Mouse (Mus musculus) stomach, embryonic 15.5 days (tissue): ENCODE data around the gene Ap3d1. TPM values are rescaled to one million over a fixed set of nuclear protein-coding genes. Genes with fewer than 3 reads are reported as not detected.

Experiments
- ATAC-seq: fragments of 200-750 bp; cut with Nextera tagmentation; 2 replicates; pipeline ENCODE4 v1.8.0; 2017; ENCODE audit warnings: low read depth, moderate number of reproducible peaks, moderate TSS enrichment; ENCODE audit not compliant: insufficient read depth, low FRiP score
- H3K27ac ChIP-seq: fragments of 300-500 bp; sonication (generic); 2 replicates; pipeline ENCODE4 v1.5.1; 2015; ENCODE audit warnings: mild to moderate bottlenecking, inconsistent platforms
- H3K27me3 ChIP-seq: fragments of 300-500 bp; sonication (generic); replicated peaks from 2 replicates; pipeline ENCODE4 v1.6.1; 2015; ENCODE audit warnings: inconsistent platforms
- H3K36me3 ChIP-seq: fragments of 300-500 bp; sonication (generic); 2 replicates; pipeline ENCODE4 v1.6.1; 2015; ENCODE audit warnings: inconsistent platforms
- H3K4me1 ChIP-seq: fragments of 300-500 bp; sonication (generic); 2 replicates; pipeline ENCODE4 v1.6.1; 2015; ENCODE audit warnings: inconsistent platforms
- H3K4me2 ChIP-seq: fragments of 300-500 bp; sonication (generic); 2 replicates; pipeline ENCODE4 v1.6.1; 2015; ENCODE audit warnings: mild to moderate bottlenecking, inconsistent platforms
- H3K4me3 ChIP-seq: fragments of 300-500 bp; sonication (generic); replicated peaks from 2 replicates; pipeline ENCODE4 v1.5.1; 2015; ENCODE audit warnings: inconsistent platforms
- H3K9ac ChIP-seq: fragments of 300-500 bp; sonication (generic); 2 replicates; pipeline ENCODE4 v1.6.1; 2015; ENCODE audit warnings: inconsistent platforms
- H3K9me3 ChIP-seq: fragments of 300-500 bp; sonication (generic); 2 replicates; pipeline ENCODE4 v1.6.1; 2016; ENCODE audit warnings: inconsistent platforms
- WGBS: fragments of 180-500 bp; shearing (Covaris S2); methylation state at CpG from one replicate; pipeline ENCODE4 v1.1.7; 2015; 5-methylcytosine and 5-hydroxymethylcytosine counted together
- polyA plus RNA-seq: library from polyadenylated mRNA; unstranded; fragments of >200 nt; fragmentation: Nextera tagmentation; extraction: Ambion mirVana; gene quantifications from 2 replicates; pipeline ENCODE4 v1.2.1, GENCODE M21; 2015

Ap3d1 gene
- polyA plus RNA-seq, 1 experiment from 2014 or later = 76.1 TPM

- ATAC-seq = no peak
- peaks cover 59% of the 10 kb centered on the region for H3K36me3 ChIP-seq
Measured at GRCm38 (mm10) chr10:80774981-80775380, 32.9 kb upstream of the Ap3d1 start.

GRCm38 (mm10) chr10:80774549-80774948 lies 32.5 kb upstream of the Ap3d1 start:
- no peak overlapping the region for H3K9ac ChIP-seq
- H3K27ac ChIP-seq = peak overlapping the region; percentile 54
- WGBS = 45% methylated on average over 2 of the region's 2 CpGs

More at GRCm38 (mm10) chr10:80774981-80775380, 32.9 kb upstream of the Ap3d1 start:
- H3K27me3 ChIP-seq = no peaks in the 10 kb centered on the region
- H3K27ac ChIP-seq = peak overlapping the region; percentile 54
- no peaks in the 10 kb centered on the region for H3K9me3 ChIP-seq
- no peak overlapping the region for H3K4me2 ChIP-seq
- WGBS = 92% methylated on average over 4 of the region's 4 CpGs
- no peak overlapping the region for H3K9ac ChIP-seq
- H3K4me3 ChIP-seq = no peak overlapping the region
- peaks cover 6% of the 10 kb centered on the region; the same call in 1 of the 2 replicates for H3K4me1 ChIP-seq

GRCm38 (mm10) chr10:80773816-80774215 lies 31.8 kb upstream of the Ap3d1 start:
- H3K4me2 ChIP-seq = no peak overlapping the region
- no peaks in the 10 kb centered on the region for H3K27me3 ChIP-seq
- H3K4me3 ChIP-seq = no peak overlapping the region
- peaks cover 6% of the 10 kb centered on the region; the same call in 1 of the 2 replicates for H3K4me1 ChIP-seq
- H3K9ac ChIP-seq = no peak overlapping the region
- H3K36me3 ChIP-seq = peaks cover 66% of the 10 kb centered on the region
- no peaks in the 10 kb centered on the region for H3K9me3 ChIP-seq
- WGBS = 78% methylated on average over 5 of the region's 5 CpGs
- H3K27ac ChIP-seq = peak overlapping the region; percentile 54
- ATAC-seq = no peak

More at GRCm38 (mm10) chr10:80774549-80774948, 32.5 kb upstream of the Ap3d1 start:
- no peaks in the 10 kb centered on the region for H3K27me3 ChIP-seq
- H3K36me3 ChIP-seq = peaks cover 63% of the 10 kb centered on the region
- no peak overlapping the region for H3K4me3 ChIP-seq
- ATAC-seq = peak; percentile 75
- H3K4me1 ChIP-seq = peaks cover 6% of the 10 kb centered on the region; the same call in 1 of the 2 replicates
- no peaks in the 10 kb centered on the region for H3K9me3 ChIP-seq
- H3K4me2 ChIP-seq = no peak overlapping the region

DNA sequence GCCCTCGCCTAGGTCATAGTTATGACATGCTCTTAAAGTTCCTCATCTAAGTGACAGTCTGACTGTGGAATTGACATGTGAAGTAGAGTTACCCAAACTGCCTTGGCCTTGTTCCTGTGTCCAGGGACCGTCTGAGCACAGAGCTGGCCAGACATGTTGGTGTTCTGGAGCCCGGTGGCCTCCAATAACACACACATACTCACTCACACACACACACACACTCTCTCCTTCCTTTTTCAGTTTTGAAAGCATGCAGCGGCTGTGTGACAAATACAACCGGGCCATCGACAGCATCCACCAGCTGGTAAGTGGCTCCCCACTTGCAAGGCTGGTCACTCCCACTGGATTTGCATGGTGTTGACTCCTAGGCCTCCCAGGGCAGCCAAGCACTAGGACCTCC lies 26.3 kb upstream of the Ap3d1 start:
- WGBS = 86% methylated on average over 6 of the region's 6 CpGs
- Histone ChIP-seq H3K9ac (no peak overlapping the region), H3K36me3 (peaks cover 53% of the 10 kb centered on the region), H3K9me3 (no peaks in the 10 kb centered on the region), H3K4me3 (no peak overlapping the region), H3K27ac (no peak overlapping the region), H3K27me3 (no peaks in the 10 kb centered on the region), H3K4me2 (no peak overlapping the region), H3K4me1 (no peaks in the 10 kb centered on the region; the same call in 1 of the 2 replicates)
- ATAC-seq = no peak

- Histone ChIP-seq H3K27me3 (no peaks in the 10 kb centered on the region), H3K9ac (no peak overlapping the region), H3K36me3 (peaks cover 34% of the 10 kb centered on the region), H3K4me3 (no peak overlapping the region), H3K27ac (peak overlapping the region; percentile 44; the same call in 1 of the 2 replicates), H3K4me1 (peaks cover 5% of the 10 kb centered on the region; the same call in 1 of the 2 replicates), H3K4me2 (no peak overlapping the region), H3K9me3 (no peaks in the 10 kb centered on the region)
- peak; percentile 53 for ATAC-seq
- WGBS = 51% methylated on average over 10 of the region's 10 CpGs
Measured at GRCm38 (mm10) chr10:80766161-80766815, 24.2 kb upstream of the Ap3d1 start.

DNA sequence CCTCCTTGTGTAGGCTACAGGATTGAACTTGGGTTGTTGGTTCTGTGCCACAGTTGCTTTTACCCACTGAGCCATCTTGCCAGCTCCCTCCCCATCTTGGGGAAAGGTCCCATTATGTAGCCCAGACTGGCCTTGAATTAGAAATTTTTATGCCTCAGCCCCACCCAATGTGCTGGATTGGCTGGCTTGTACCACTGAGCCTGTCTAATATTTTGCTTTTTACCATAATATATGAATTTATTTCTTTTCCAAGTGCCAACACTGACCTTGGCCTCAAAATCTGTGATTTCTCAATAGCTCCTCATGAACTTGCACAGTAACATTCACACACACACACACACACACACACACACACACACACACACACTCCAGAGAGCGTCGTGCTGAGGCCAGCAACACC lies 23.7 kb upstream of the Ap3d1 start:
- Histone ChIP-seq H3K4me1 (peaks cover 5% of the 10 kb centered on the region; the same call in 1 of the 2 replicates), H3K4me2 (no peak overlapping the region), H3K27me3 (no peaks in the 10 kb centered on the region), H3K27ac (peak overlapping the region; percentile 44; the same call in 1 of the 2 replicates), H3K9ac (no peak overlapping the region), H3K36me3 (peaks cover 30% of the 10 kb centered on the region), H3K4me3 (no peak overlapping the region), H3K9me3 (no peaks in the 10 kb centered on the region)
- ATAC-seq = no peak
- 64% methylated on average over 2 of the region's 2 CpGs for WGBS

DNA sequence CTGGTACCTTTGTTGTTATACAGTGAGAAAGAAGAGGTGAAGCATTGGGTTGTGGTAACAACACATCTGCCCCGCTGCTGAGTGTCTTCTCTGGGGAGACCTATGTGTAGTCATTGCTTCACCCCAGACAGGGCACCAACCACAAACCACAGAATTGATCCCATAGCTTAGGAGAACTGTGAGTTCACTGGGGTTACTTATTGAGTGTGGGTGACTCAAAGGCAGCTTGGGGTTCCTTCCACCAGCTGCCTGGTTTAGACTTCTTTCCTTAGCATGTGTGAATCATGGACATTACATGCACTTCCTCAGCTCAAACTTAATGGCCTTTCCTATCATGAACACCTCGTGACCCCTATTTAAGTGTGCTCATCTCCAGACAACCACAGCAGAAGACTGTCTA lies 21.4 kb upstream of the Ap3d1 start:
- no peak overlapping the region for H3K4me3 ChIP-seq
- ATAC-seq = no peak
- H3K4me2 ChIP-seq = no peak overlapping the region
- no peak overlapping the region for H3K9ac ChIP-seq
- H3K27ac ChIP-seq = no peak overlapping the region
- H3K9me3 ChIP-seq = no peaks in the 10 kb centered on the region
- peaks cover 19% of the 10 kb centered on the region for H3K36me3 ChIP-seq
- WGBS = 88% methylated on average over 2 of the region's 2 CpGs
- no peaks in the 10 kb centered on the region for H3K27me3 ChIP-seq
- peaks cover 8% of the 10 kb centered on the region; the same call in 1 of the 2 replicates for H3K4me1 ChIP-seq

DNA sequence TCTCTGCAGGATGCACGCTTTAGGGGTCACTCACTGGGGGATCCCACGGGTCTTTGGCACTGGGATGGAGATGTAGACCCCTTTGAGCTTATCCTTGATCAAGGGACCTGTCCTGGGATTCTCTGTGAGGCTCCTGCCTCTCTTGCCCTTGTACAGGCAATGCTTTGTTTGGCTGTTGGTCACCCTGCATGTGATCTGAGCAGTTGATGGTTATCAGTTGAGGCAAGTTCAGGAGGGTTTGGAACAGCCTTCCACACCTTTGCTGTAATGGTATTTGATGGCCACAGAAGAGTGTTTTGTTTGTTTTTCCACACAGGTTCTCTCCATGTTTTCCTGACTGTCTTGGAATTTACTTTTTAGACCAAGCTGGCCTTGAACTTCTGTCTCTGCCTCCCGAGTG lies 19.8 kb upstream of the Ap3d1 start:
- H3K4me3 ChIP-seq = no peak overlapping the region
- peaks cover 5% of the 10 kb centered on the region; the same call in 1 of the 2 replicates for H3K36me3 ChIP-seq
- no peaks in the 10 kb centered on the region for H3K27me3 ChIP-seq
- no peak overlapping the region for H3K27ac ChIP-seq
- 61% methylated on average over 3 of the region's 3 CpGs for WGBS
- no peak overlapping the region for H3K9ac ChIP-seq
- H3K4me2 ChIP-seq = no peak overlapping the region
- peaks cover 25% of the 10 kb centered on the region for H3K4me1 ChIP-seq
- no peak for ATAC-seq
- no peaks in the 10 kb centered on the region for H3K9me3 ChIP-seq

DNA sequence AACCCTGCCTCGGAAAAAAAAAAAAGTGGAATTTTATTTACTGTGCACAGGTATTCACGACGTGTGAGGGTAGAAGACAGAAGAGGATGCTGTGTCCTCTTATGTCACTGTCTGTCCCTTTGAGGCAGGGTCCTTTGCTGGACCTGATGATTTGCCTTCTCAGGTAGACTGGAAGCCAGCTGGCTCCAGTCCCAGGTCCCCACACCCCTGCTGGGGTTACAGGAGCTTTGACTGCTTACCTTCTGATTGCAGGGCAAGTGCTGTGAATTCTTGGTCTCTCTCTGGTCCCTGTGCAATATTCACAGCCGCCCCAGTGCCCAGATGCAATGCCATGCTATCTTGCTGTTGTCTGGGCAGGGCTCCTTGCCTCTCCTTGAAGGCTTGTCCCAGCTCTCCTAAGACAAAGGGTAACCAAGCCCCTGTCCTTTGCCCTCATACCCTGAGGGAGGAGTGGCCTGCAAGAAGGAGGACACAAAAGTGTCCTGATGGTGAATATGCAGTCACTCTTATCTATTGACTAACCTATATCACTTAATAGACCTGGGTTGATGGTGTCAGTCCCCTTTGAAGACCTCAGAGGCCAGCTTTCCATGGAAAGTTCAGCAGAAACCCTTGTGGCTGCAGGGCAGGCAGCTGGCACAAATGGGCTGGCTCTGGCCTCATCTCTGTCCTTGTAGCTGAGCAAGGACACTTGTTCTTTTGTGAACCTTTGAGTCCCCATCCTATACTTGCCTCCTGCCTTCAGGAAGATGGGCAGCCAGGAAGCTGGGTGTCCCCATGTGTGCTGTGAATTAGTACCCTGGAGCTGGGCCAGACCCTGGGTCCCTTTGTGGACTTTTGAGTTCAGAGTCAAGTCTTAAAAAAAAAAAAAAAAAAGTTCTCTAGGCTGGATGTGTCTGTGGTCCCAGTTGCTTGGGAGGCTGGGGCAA lies 18.8 kb upstream of the Ap3d1 start:
- H3K36me3 ChIP-seq = no peaks in the 10 kb centered on the region
- H3K27ac ChIP-seq = no peak overlapping the region
- WGBS = 77% methylated on average over 4 of the region's 4 CpGs
- no peaks in the 10 kb centered on the region for H3K27me3 ChIP-seq
- ATAC-seq = no peak
- H3K4me2 ChIP-seq = no peak overlapping the region
- H3K9me3 ChIP-seq = no peaks in the 10 kb centered on the region
- no peak overlapping the region for H3K9ac ChIP-seq
- H3K4me3 ChIP-seq = no peak overlapping the region
- peaks cover 34% of the 10 kb centered on the region for H3K4me1 ChIP-seq

- peaks cover 35% of the 10 kb centered on the region for H3K4me1 ChIP-seq
- ATAC-seq = no peak
Measured at GRCm38 (mm10) chr10:80758651-80759050, 16.6 kb upstream of the Ap3d1 start.

DNA sequence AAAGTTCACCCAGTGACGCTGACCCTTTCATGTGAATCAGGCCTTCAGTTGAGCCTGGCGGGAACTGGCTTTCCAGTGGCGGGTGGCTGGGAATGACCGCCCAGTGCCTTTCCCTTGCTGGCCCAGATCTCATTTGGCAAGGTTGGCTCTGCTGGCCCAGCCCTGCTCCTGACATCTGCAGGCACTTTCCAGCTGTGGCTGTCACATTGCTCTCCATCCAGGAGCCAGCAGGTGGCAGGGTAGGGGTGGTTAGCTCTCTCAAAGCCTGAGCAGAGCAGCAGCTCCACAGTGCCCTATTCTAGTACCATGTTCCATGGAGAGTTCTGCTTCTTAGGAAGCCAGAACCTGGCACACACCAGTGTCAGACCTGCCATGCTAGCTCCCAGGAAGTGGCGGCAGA lies 15.7 kb upstream of the Ap3d1 start:
- 45% methylated on average over 5 of the region's 5 CpGs for WGBS
- Histone ChIP-seq H3K4me2 (peak overlapping the region; percentile 84; the same call in 1 of the 2 replicates), H3K27me3 (no peaks in the 10 kb centered on the region), H3K36me3 (no peaks in the 10 kb centered on the region), H3K4me3 (0 out of 2 replicates have a peak overlapping the region, but pooled peaks have one; percentile 1), H3K27ac (no peak overlapping the region), H3K9me3 (no peaks in the 10 kb centered on the region), H3K4me1 (peaks cover 35% of the 10 kb centered on the region), H3K9ac (no peak overlapping the region)
- ATAC-seq = no peak

More at GRCm38 (mm10) chr10:80758651-80759050, 16.6 kb upstream of the Ap3d1 start:
- Histone ChIP-seq H3K27ac (no peak overlapping the region), H3K4me3 (no peak overlapping the region), H3K9me3 (no peaks in the 10 kb centered on the region), H3K36me3 (no peaks in the 10 kb centered on the region), H3K9ac (no peak overlapping the region), H3K4me2 (no peak overlapping the region), H3K27me3 (no peaks in the 10 kb centered on the region)
- WGBS = 75% methylated on average over 7 of the region's 7 CpGs

- Histone ChIP-seq H3K4me1 (peaks cover 41% of the 10 kb centered on the region), H3K4me3 (0 out of 2 replicates have a peak overlapping the region, but pooled peaks have one; percentile 1), H3K9ac (no peak overlapping the region)
Measured at GRCm38 (mm10) chr10:80756967-80757366, 14.9 kb upstream of the Ap3d1 start.

More at GRCm38 (mm10) chr10:80756967-80757366, 14.9 kb upstream of the Ap3d1 start:
- H3K9me3 ChIP-seq = no peaks in the 10 kb centered on the region
- no peak overlapping the region for H3K27ac ChIP-seq
- 68% methylated on average over 4 of the region's 4 CpGs for WGBS
- no peak for ATAC-seq
- H3K36me3 ChIP-seq = no peaks in the 10 kb centered on the region
- H3K27me3 ChIP-seq = no peaks in the 10 kb centered on the region
- H3K4me2 ChIP-seq = peak overlapping the region; percentile 84
